Mouse (Mus musculus) hindbrain, embryonic 14.5 days (tissue): Measurements from ENCODE around the gene Pprc1. TPM values are rescaled to one million over a fixed set of nuclear protein-coding genes. Genes with fewer than 3 reads are reported as not detected.

Source experiments
- ATAC-seq: fragments of 200-750 bp; cut with Nextera tagmentation; 2 replicates; pipeline ENCODE4 v1.8.0; 2017; ENCODE audit warnings: moderate number of reproducible peaks, mild to moderate bottlenecking, moderate TSS enrichment, moderate library complexity; ENCODE audit not compliant: low FRiP score
- DNase-seq: peaks from one replicate; pipeline ENCODE4 v3.0.0-alpha.2; 2015; ENCODE audit warnings: low spot score
- H3K27ac ChIP-seq: fragments of 300-500 bp; sonication (generic); 2 replicates; pipeline ENCODE4 v1.5.1; 2014; ENCODE audit warnings: mild to moderate bottlenecking, moderate library complexity
- H3K27me3 ChIP-seq: fragments of 300-500 bp; sonication (generic); 2 replicates; pipeline ENCODE4 v1.6.1; 2014; ENCODE audit warnings: mild to moderate bottlenecking, low read length, mixed read lengths; ENCODE audit not compliant: control insufficient read depth, insufficient read depth
- H3K36me3 ChIP-seq: fragments of 300-500 bp; sonication (generic); replicated peaks from 2 replicates; pipeline ENCODE4 v1.6.1; 2014; ENCODE audit not compliant: control insufficient read depth, insufficient read depth
- H3K4me1 ChIP-seq: fragments of 300-500 bp; sonication (generic); replicated peaks from 2 replicates; pipeline ENCODE4 v1.6.1; 2014; ENCODE audit warnings: antibody characterized with exemption, low read length, mixed read lengths; ENCODE audit not compliant: control insufficient read depth, insufficient read depth
- H3K4me2 ChIP-seq: fragments of 300-500 bp; sonication (generic); replicated peaks from 2 replicates; pipeline ENCODE4 v1.6.1; 2014; ENCODE audit warnings: mild to moderate bottlenecking, moderate library complexity
- H3K4me3 ChIP-seq: fragments of 300-500 bp; sonication (generic); replicated peaks from 2 replicates; pipeline ENCODE4 v1.5.1; 2014; ENCODE audit warnings: mild to moderate bottlenecking, low read length
- H3K9ac ChIP-seq: fragments of 300-500 bp; sonication (generic); 2 replicates; pipeline ENCODE4 v1.6.1; 2014
- H3K9me3 ChIP-seq: fragments of 300-500 bp; sonication (generic); 2 replicates; pipeline ENCODE4 v1.6.1; 2016; ENCODE audit warnings: low read length; ENCODE audit not compliant: control insufficient read depth
- WGBS: fragments of 180-500 bp; shearing (Covaris S2); extraction: QIAGEN DNeasy Blood & Tissue Kit; methylation state at CpG from one replicate; pipeline ENCODE4 v1.1.7; 2014; 5-methylcytosine and 5-hydroxymethylcytosine counted together
- polyA plus RNA-seq: library from polyadenylated mRNA; unstranded; fragments of >200 nt; fragmentation: Nextera tagmentation; extraction: Ambion mirVana; gene quantifications from 2 replicates; pipeline ENCODE4 v1.2.1, GENCODE M21; 2014

Pprc1 gene
- polyA plus RNA-seq, 1 experiment from 2014 or later = 19.1 TPM

DNA sequence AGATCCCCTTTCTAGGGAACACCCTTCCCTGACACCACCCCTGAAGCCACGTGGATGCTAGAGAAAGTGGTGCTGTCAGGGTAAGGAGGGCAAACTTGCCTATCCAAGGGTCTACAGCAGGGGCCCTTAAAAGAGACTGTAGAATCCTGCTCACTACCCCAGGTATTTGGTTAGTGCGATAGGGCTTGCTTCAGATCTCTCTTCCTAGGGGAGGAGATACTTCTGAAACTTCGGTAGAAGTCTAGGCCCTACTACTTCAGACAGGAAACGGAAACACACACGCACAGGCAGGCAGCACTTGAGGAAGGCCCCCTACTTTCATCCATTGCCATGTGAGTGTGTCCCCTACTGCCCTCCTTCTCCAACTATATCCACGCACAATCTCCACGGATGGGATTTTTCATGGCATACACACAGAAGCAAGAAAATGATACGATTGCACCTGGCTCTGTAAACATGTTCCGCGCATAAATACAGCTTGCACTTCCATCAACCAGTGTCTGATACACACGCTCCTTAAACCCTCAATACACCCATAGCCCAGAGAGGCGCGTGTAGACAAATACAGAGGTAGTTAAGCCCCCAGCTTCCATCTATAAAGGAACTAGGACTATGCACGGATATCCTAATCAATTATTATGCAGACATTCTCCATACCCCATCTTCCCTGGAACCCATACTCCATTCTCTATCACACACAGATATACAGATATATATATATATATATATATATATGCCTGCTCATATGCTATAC, 4.4 kb upstream of the Pprc1 start:
- H3K36me3 ChIP-seq = peaks cover 11% of the 10 kb centered on the region
- peak overlapping the region; percentile 93 for H3K27ac ChIP-seq
- DNase-seq (no peak), ATAC-seq (no peak)
- peaks cover 67% of the 10 kb centered on the region for H3K4me1 ChIP-seq
- peak overlapping the region; percentile 73 for H3K4me2 ChIP-seq
- peak overlapping the region; percentile 94 for H3K9ac ChIP-seq
- 35% methylated on average over 14 of the region's 14 CpGs for WGBS
- peak overlapping the region; percentile 85 for H3K4me3 ChIP-seq
- H3K27me3 ChIP-seq = no peaks in the 10 kb centered on the region
- no peaks in the 10 kb centered on the region for H3K9me3 ChIP-seq

- no peaks in the 10 kb centered on the region for H3K27me3 ChIP-seq
- peak overlapping the region; percentile 94 for H3K9ac ChIP-seq
- H3K4me1 ChIP-seq = peaks cover 76% of the 10 kb centered on the region
- H3K4me3 ChIP-seq = peak overlapping the region; percentile 96
- WGBS = 11% methylated on average over 7 of the region's 7 CpGs
- no peaks in the 10 kb centered on the region for H3K9me3 ChIP-seq
- no peak for ATAC-seq
- H3K27ac ChIP-seq = peak overlapping the region; percentile 93
- DNase-seq = no peak
- peaks cover under 1% of the 10 kb centered on the region; the same call in 1 of the 2 replicates for H3K36me3 ChIP-seq
- peak overlapping the region; percentile 73 for H3K4me2 ChIP-seq
These were observed 3.3 kb upstream of the Pprc1 start for GRCm38 (mm10) chr19:46041299-46041932.

DNA sequence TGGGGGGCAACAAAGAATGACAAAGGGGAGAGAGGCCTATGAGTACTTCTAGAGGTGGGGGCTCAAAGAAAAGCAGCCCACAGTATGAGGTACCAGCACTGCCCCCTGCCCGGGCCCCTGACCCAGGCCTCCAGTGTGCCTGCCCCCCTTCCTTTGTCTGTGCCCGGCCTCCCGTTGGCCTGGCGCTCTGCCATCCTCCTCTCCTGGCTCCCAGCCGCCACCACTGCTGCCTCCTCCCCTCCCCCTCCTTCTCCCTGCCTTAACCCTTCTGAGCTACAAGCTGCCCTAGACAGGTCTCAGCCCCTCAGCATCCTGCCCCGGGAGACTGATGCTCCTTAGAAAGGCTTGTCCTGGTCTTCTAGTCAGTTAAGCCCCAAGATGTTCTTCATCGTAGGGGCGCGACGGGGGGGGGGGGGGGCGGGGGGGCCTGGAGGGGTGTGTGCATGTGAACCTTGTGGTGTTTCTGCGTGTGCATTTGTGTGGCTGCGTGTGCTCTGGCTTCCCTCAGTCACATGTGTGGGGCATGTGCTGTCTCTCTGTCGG, 2.7 kb upstream of the Pprc1 start:
- DNase-seq (peak; percentile 79), ATAC-seq (peak; percentile 28)
- Histone ChIP-seq H3K27me3 (no peaks in the 10 kb centered on the region), H3K27ac (peak overlapping the region; percentile 93), H3K4me3 (peak overlapping the region; percentile 96), H3K4me1 (peaks cover 76% of the 10 kb centered on the region), H3K36me3 (no peaks in the 10 kb centered on the region), H3K4me2 (peak overlapping the region; percentile 73), H3K9me3 (no peaks in the 10 kb centered on the region), H3K9ac (peak overlapping the region; percentile 94)
- under 1% methylated on average over 11 of the region's 14 CpGs for WGBS

- Histone ChIP-seq H3K4me2 (peak overlapping the region; percentile 73), H3K36me3 (no peaks in the 10 kb centered on the region), H3K9ac (peak overlapping the region; percentile 94), H3K4me1 (peaks cover 71% of the 10 kb centered on the region), H3K9me3 (no peaks in the 10 kb centered on the region), H3K4me3 (peak overlapping the region; percentile 96), H3K27me3 (no peaks in the 10 kb centered on the region), H3K27ac (peak overlapping the region; percentile 93)
- DNase-seq (no peak), ATAC-seq (peak; percentile 18; the same call in 1 of the 2 replicates)
- 4% methylated on average over 6 of the region's 6 CpGs for WGBS
These were observed 2.1 kb upstream of the Pprc1 start for GRCm38 (mm10) chr19:46042476-46043011.

DNA sequence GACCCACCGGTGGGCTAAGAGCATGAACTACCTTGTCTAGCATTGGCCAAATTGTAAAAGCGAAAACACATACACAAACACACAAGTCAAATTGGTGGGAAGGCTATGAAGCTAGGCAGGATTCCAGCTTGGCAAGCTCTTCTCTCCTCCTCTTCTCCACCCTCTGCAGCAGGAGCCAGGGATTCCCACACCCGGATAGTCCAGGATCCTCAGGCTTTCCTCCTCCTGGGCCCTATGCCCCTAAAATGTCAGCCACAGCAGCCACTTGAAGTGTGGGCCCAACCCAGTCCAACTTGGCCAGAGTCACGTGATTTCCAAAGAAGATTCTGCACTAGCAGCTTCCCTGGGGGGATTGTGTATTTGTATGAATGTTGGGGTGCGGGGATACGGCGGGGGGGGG, 1.3 kb upstream of the Pprc1 start:
- DNase-seq (no peak), ATAC-seq (no peak)
- WGBS = 57% methylated on average over 7 of the region's 7 CpGs
- H3K36me3 ChIP-seq = no peaks in the 10 kb centered on the region
- no peaks in the 10 kb centered on the region for H3K9me3 ChIP-seq
- no peaks in the 10 kb centered on the region for H3K27me3 ChIP-seq
- H3K4me3 ChIP-seq = peak overlapping the region; percentile 96
- H3K4me2 ChIP-seq = peak overlapping the region; percentile 73
- H3K27ac ChIP-seq = peak overlapping the region; percentile 93
- peaks cover 63% of the 10 kb centered on the region for H3K4me1 ChIP-seq
- H3K9ac ChIP-seq = peak overlapping the region; percentile 94; the same call in 1 of the 2 replicates

- Histone ChIP-seq H3K4me3 (peak within 1 kb of the TSS; percentile 96), H3K4me2 (peak within 1 kb of the TSS; percentile 73), H3K36me3 (no peaks in the 10 kb centered on the region), H3K9ac (peak within 1 kb of the TSS; percentile 97), H3K27ac (peak within 1 kb of the TSS; percentile 93), H3K27me3 (no peaks in the 10 kb centered on the region), H3K9me3 (no peaks in the 10 kb centered on the region), H3K4me1 (peaks cover 56% of the 10 kb centered on the region)
- peak; percentile 74 for ATAC-seq
- WGBS = under 1% methylated on average over 80 of the region's 84 CpGs
- DNase-seq = peak; percentile 84
These were observed 458 bp downstream of the Pprc1 start, which contains the start of gene Ldb1 for GRCm38 (mm10) chr19:46044993-46045695. Gene Ldb1, minus strand, starts transcription at chr19:46045214.

DNA sequence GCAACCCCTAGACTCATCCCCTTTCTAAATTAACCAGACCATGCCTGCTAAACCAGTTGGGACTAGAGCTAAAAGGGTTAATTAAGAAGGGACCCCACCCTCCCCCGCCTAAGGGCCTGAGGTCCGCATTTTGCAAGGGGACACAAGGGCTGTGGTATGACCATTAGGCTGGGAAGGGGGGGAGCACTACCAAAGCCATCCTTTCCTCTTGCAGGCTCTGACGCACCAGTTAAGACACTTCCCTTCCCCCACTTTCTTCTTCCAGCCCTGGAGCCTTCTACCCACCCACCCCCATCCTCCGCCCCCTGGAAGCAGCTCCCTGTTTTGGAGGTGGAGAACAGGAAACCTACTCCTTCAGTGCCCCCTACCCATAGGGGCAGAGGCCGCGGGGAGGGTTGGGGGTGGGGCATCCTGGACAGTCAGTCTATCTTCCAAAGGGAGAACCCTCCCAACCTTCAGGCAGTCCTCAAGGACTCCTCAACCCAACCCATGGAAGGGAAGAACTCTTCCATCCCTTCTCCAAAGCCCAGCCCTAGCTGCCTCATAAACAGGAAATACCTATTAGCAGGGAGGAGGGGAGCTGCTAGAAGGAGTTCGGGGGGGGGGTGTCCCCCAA, 1.1 kb downstream of the Pprc1 start:
- DNase-seq = peak; percentile 66
- peak overlapping the region; percentile 97 for H3K9ac ChIP-seq
- H3K4me3 ChIP-seq = peak overlapping the region; percentile 96
- WGBS = 0% methylated on average over 7 of the region's 7 CpGs
- H3K27ac ChIP-seq = peak overlapping the region; percentile 93
- peaks cover 49% of the 10 kb centered on the region for H3K4me1 ChIP-seq
- H3K9me3 ChIP-seq = no peaks in the 10 kb centered on the region
- H3K36me3 ChIP-seq = no peaks in the 10 kb centered on the region
- peak overlapping the region; percentile 73 for H3K4me2 ChIP-seq
- ATAC-seq = peak; percentile 45; the same call in 1 of the 2 replicates
- no peaks in the 10 kb centered on the region for H3K27me3 ChIP-seq

DNA sequence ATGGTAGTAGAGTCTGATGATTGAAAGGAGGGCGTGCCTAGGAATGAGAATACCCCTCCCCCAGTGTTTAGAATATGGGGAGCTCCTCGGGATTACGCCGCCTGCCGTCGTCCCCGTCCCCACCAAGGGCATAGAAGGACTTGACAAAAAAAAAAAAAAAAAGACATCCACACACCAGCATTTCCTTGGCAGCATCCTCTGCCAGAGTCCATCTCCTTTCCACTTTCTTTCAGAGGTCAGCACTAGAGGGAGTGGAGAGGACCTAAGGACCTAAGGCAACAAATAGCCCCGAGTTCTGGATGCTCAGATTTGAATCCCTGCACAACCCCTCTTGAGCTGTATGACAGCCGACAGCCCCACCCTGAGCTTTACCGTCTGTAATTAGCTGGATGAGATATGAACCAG, 1.9 kb downstream of the Pprc1 start:
- Histone ChIP-seq H3K4me2 (peak overlapping the region; percentile 73), H3K9ac (no peak overlapping the region), H3K27ac (peak overlapping the region; percentile 93), H3K4me1 (peaks cover 41% of the 10 kb centered on the region), H3K4me3 (no peak overlapping the region), H3K9me3 (no peaks in the 10 kb centered on the region), H3K27me3 (no peaks in the 10 kb centered on the region), H3K36me3 (no peaks in the 10 kb centered on the region)
- DNase-seq (no peak), ATAC-seq (no peak)
- 9% methylated on average over 10 of the region's 10 CpGs for whole genome bisulfite sequencing
